Mouse (Mus musculus): ENCODE measurements around the gene Daxx. TPM values are rescaled to one million over a fixed set of nuclear protein-coding genes. Genes with fewer than 3 reads are reported as not detected.
A peak's percentile ranks its signal among the peaks of the same experiment; 100 is the strongest.

The Daxx gene
- polyA plus RNA-seq, 1 experiment from 2014 or later = 65.4 TPM

- Histone ChIP-seq H3K9ac (peak overlapping the region; percentile 99), H3K9me3 (no peaks in the 10 kb centered on the region), H3K27ac (no peak overlapping the region), H3K4me1 (peaks cover 63% of the 10 kb centered on the region), H3K27me3 (no peaks in the 10 kb centered on the region), H3K4me2 (replicated peaks) (peak overlapping the region; percentile 99), H3K4me3 (peak overlapping the region; percentile 93), H3K36me3 (peaks cover 57% of the 10 kb centered on the region)
- no peak for ATAC-seq (ENCODE audit: low FRiP score, low read depth)
- 78% methylated on average over 3 of the region's 3 CpGs for WGBS
These were observed 44.1 kb downstream of the Daxx start for GRCm38 (mm10) chr17:33953310-33953709.

- 42% methylated on average over 5 of the region's 5 CpGs for WGBS
- Histone ChIP-seq H3K9me3 (no peaks in the 10 kb centered on the region), H3K4me1 (peaks cover 63% of the 10 kb centered on the region), H3K9ac (peak overlapping the region; percentile 99), H3K4me3 (peak overlapping the region; percentile 93), H3K4me2 (replicated peaks) (peak overlapping the region; percentile 99), H3K36me3 (peaks cover 57% of the 10 kb centered on the region), H3K27me3 (no peaks in the 10 kb centered on the region), H3K27ac (peak overlapping the region; percentile 95)
- no peak for ATAC-seq (ENCODE audit: low FRiP score, low read depth)
These were observed 44.8 kb downstream of the Daxx start for GRCm38 (mm10) chr17:33953961-33954565.

- H3K9ac ChIP-seq = peak overlapping the region; percentile 99
- peak; percentile 10; the same call in 1 of the 2 replicates for ATAC-seq (ENCODE audit: low FRiP score, low read depth)
- H3K27ac ChIP-seq = peak overlapping the region; percentile 95
- H3K36me3 ChIP-seq = peaks cover 57% of the 10 kb centered on the region
- H3K4me3 ChIP-seq = peak overlapping the region; percentile 93
- H3K4me1 ChIP-seq = peaks cover 58% of the 10 kb centered on the region
- H3K27me3 ChIP-seq = no peaks in the 10 kb centered on the region
- WGBS = 1% methylated on average over 33 of the region's 33 CpGs
- H3K9me3 ChIP-seq = no peaks in the 10 kb centered on the region
- H3K4me2 ChIP-seq (replicated peaks) = peak overlapping the region; percentile 99
These were observed 45.7 kb downstream of the Daxx start for GRCm38 (mm10) chr17:33954646-33955554.

GRCm38 (mm10) chr17:33955555-33956214 is 46.5 kb downstream of the Daxx start, which contains the start of the genes Vps52 and Rps18:
Gene Vps52, plus strand, starts transcription at chr17:33955812.
Gene Rps18, minus strand, starts transcription at chr17:33956001.
- H3K27me3 ChIP-seq = no peaks in the 10 kb centered on the region
- ATAC-seq (ENCODE audit: low FRiP score, low read depth) = peak; percentile 89
- WGBS = under 1% methylated on average over 50 of the region's 50 CpGs
- H3K4me2 ChIP-seq (replicated peaks) = peak within 1 kb of the TSS; percentile 99
- H3K4me1 ChIP-seq = peaks cover 51% of the 10 kb centered on the region
- peak within 1 kb of the TSS; percentile 95 for H3K27ac ChIP-seq
- H3K4me3 ChIP-seq = peak within 1 kb of the TSS; percentile 93
- H3K36me3 ChIP-seq = peaks cover 61% of the 10 kb centered on the region
- H3K9me3 ChIP-seq = no peaks in the 10 kb centered on the region
- peak within 1 kb of the TSS; percentile 99 for H3K9ac ChIP-seq

- peaks cover 45% of the 10 kb centered on the region for H3K4me1 ChIP-seq
- no peak for ATAC-seq (ENCODE audit: low FRiP score, low read depth)
- H3K36me3 ChIP-seq = peaks cover 68% of the 10 kb centered on the region
- no peaks in the 10 kb centered on the region for H3K27me3 ChIP-seq
- peak overlapping the region; percentile 64 for H3K27ac ChIP-seq
- H3K4me2 ChIP-seq (replicated peaks) = peak overlapping the region; percentile 83
- peak overlapping the region; percentile 83 for H3K9ac ChIP-seq
- no peaks in the 10 kb centered on the region for H3K9me3 ChIP-seq
- WGBS = 5% methylated on average over 10 of the region's 10 CpGs
- H3K4me3 ChIP-seq = peak overlapping the region; percentile 93
These were observed 47.1 kb downstream of the Daxx start for GRCm38 (mm10) chr17:33956336-33956735.

- Histone ChIP-seq H3K9ac (0 out of 2 replicates have a peak overlapping the region, but pooled peaks have one; percentile 13), H3K4me2 (replicated peaks) (no peak overlapping the region), H3K9me3 (no peaks in the 10 kb centered on the region), H3K27ac (no peak overlapping the region), H3K27me3 (no peaks in the 10 kb centered on the region), H3K36me3 (peaks cover 69% of the 10 kb centered on the region), H3K4me1 (peaks cover 34% of the 10 kb centered on the region), H3K4me3 (no peak overlapping the region)
- WGBS = 54% methylated on average over 6 of the region's 6 CpGs
- ATAC-seq (ENCODE audit: low FRiP score, low read depth) = no peak
These were observed 48.3 kb downstream of the Daxx start for GRCm38 (mm10) chr17:33957493-33957892.

- no peaks in the 10 kb centered on the region for H3K27me3 ChIP-seq
- H3K27ac ChIP-seq = no peak overlapping the region
- no peak overlapping the region for H3K4me2 ChIP-seq (replicated peaks)
- 94% methylated on average over 11 of the region's 11 CpGs for WGBS
- peaks cover 24% of the 10 kb centered on the region for H3K4me1 ChIP-seq
- peaks cover 69% of the 10 kb centered on the region for H3K36me3 ChIP-seq
- no peak overlapping the region for H3K4me3 ChIP-seq
- ATAC-seq (ENCODE audit: low FRiP score, low read depth) = no peak
- H3K9me3 ChIP-seq = no peaks in the 10 kb centered on the region
- H3K9ac ChIP-seq = no peak overlapping the region
These were observed 49.2 kb downstream of the Daxx start for GRCm38 (mm10) chr17:33958451-33958850.

GRCm38 (mm10) chr17:33959135-33959534 is 49.9 kb downstream of the Daxx start:
- no peaks in the 10 kb centered on the region for H3K9me3 ChIP-seq
- H3K4me1 ChIP-seq = peaks cover 17% of the 10 kb centered on the region
- H3K27ac ChIP-seq = no peak overlapping the region
- no peak overlapping the region for H3K4me2 ChIP-seq (replicated peaks)
- peaks cover 69% of the 10 kb centered on the region for H3K36me3 ChIP-seq
- H3K27me3 ChIP-seq = no peaks in the 10 kb centered on the region
- no peak overlapping the region for H3K9ac ChIP-seq
- no peak for ATAC-seq (ENCODE audit: low FRiP score, low read depth)
- 95% methylated on average over 13 of the region's 13 CpGs for WGBS
- no peak overlapping the region for H3K4me3 ChIP-seq

- 92% methylated on average over 15 of the region's 15 CpGs for WGBS
- no peak overlapping the region for H3K27ac ChIP-seq
- peaks cover 66% of the 10 kb centered on the region for H3K36me3 ChIP-seq
These were observed 50.7 kb downstream of the Daxx start for GRCm38 (mm10) chr17:33959948-33960347.

GRCm38 (mm10) chr17:33962876-33963275 is 53.7 kb downstream of the Daxx start:
- Histone ChIP-seq H3K4me1 (no peaks in the 10 kb centered on the region), H3K27ac (no peak overlapping the region), H3K9me3 (no peaks in the 10 kb centered on the region), H3K36me3 (peaks cover 82% of the 10 kb centered on the region), H3K9ac (no peak overlapping the region), H3K4me3 (no peak overlapping the region), H3K4me2 (replicated peaks) (no peak overlapping the region), H3K27me3 (no peaks in the 10 kb centered on the region)
- WGBS = 89% methylated on average over 7 of the region's 7 CpGs
- ATAC-seq (ENCODE audit: low FRiP score, low read depth) = no peak

More at GRCm38 (mm10) chr17:33959948-33960347, 50.7 kb downstream of the Daxx start:
- no peak for ATAC-seq (ENCODE audit: low FRiP score, low read depth)
- H3K9ac ChIP-seq = no peak overlapping the region
- H3K9me3 ChIP-seq = no peaks in the 10 kb centered on the region
- no peaks in the 10 kb centered on the region for H3K27me3 ChIP-seq
- no peak overlapping the region for H3K4me3 ChIP-seq
- no peak overlapping the region for H3K4me2 ChIP-seq (replicated peaks)
- H3K4me1 ChIP-seq = peaks cover 10% of the 10 kb centered on the region

Data from limb, embryonic 13.5 days (tissue).